Mouse (Mus musculus) spleen, embryonic (tissue): ENCODE results near the gene Tmem165.

Source experiments
- CTCF ChIA-PET: fragments of 350-600 bp; sonication (Branson Sonifier 250); formaldehyde crosslinking; loops from one replicate; lab custom pipeline; 2022; lab: Charles Lee

The Tmem165 gene

DNA sequence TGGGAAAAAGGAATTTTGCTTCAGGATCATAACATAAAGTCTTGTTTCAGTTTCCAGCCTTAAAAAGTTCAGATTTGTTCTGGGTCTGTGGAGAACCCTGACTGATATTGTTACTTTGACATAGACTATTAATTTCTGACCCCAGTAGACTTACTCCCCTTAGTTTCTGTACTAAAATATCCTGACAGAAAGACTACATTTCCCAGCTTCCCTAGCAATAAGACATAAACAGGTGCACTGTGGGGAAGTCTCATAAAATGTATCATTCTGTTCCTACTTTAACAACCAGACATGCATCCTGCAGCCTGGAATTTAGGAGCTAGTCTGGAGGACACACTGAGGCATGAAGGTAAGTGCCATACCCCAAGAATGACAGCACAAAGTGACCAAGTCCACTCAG is 12.6 kb upstream of the Tmem165 start:
- CTCF ChIA-PET: no interaction called here

DNA sequence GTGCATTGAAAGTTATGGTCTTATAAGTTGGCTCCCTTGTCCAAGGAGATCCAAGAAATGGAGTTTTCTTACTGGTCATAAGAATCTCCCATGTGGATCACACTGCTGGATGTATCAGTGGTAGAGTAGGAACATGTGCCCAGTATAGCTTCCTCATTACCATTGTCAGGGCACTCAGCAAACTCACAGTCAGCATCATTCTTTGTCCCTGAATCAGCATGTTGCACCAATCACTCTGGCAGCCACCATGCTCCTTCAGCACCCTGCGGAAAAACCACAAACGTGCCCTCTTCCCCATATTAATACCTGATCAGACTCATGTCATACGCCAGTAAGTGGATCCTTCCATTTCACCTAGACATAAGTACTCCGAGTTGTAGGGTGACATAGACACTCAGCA is 8.6 kb upstream of the Tmem165 start:
- CTCF ChIA-PET: no interaction called here

DNA sequence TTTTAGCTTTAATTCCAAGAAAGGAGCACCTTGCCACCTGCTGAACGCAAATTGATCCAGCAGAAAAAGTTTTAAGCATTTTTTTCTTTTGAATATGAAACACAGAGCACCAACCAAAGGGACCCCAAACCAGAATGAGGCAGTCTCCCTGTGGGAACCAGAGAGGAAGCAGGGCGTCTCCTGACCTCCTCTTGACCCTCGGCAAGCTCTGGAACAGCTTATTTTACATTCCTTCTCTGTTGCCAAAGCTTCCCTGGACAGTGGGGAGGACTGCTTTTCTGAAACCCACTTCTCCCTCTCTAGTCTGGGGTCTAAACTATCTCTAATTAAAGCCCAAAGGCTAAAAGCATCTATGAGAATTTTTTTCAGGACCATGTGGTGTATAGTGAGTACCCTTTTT is 7.3 kb upstream of the Tmem165 start:
- CTCF ChIA-PET: no interaction called here

DNA sequence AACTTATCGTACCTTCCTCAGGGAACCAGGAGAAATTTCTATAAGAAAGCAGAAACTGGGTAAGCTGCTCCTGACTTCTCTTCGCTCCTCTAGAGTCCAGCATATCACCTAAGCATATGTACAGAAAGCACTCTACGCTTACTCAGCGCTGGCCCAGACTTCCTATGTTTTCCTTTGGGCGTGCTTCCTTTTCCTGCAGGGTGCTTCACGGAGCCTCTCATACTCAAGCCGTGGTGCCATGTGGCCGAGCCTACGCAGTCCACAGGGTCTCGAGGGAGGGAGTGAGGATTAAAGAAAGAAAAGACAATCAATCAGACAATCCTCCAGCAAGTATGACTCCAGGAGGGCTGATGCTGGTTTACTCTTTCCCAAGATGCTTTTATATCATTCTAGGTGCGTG is 6.8 kb upstream of the Tmem165 start:
- CTCF ChIA-PET: no interaction called here

DNA sequence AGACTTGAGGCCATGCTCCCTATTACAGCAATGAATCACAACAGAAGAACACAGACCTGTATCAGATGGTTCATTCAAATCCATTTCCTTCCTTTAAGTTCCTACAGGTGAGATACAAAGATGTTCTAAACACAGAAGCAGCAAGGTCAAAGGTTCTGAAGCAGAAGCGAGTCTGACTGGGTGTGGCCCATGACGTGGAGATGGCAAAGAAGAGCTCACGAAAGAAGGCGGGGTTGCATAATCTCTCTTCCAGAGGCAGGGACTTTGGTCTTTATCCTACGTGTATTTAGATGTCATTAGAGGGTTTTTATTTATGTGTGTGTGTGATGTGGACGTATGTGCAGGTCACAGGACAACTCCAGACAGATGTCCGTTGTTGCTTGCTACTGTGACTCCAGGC is 6.0 kb upstream of the Tmem165 start:
- CTCF ChIA-PET: no interaction called here

DNA sequence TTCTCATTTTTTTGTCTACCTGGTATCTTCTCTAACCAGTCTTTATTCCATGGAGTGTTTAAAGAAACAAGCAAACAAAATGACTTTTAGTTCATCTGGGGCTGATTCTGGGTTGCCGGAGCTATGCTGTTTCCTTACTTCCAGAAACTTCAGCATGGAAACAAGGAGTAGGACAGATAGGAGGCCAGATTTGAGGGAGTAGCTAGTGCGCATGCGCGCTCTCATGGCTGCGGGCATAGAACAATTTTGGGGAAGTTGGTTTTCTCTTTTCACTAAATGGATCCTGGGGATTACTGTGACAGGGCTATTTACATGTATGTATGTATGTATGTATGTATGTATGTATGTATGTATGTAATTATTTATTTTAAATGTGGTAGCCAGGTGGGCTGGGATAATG is 4.5 kb upstream of the Tmem165 start:
- CTCF ChIA-PET: no interaction called here

DNA sequence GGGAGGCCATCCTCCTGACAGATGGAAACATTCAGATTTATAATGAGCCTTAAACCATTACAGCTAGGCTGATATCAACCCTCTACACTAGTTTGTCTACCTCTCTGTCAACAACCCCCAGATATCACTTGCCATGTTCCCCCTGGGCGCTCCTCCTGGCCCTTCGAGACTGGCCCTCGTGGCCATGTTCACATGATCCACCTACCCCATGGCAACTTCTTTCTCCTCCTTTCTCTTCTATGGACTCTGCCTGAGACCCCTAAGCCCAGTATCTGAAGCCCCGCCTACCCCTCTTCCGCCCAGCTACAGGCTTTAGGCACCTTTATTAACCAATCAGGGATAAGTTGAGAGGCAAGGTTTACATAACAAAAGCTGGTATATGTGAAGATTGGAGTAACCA is 3.9 kb upstream of the Tmem165 start:
- CTCF ChIA-PET: no interaction called here

DNA sequence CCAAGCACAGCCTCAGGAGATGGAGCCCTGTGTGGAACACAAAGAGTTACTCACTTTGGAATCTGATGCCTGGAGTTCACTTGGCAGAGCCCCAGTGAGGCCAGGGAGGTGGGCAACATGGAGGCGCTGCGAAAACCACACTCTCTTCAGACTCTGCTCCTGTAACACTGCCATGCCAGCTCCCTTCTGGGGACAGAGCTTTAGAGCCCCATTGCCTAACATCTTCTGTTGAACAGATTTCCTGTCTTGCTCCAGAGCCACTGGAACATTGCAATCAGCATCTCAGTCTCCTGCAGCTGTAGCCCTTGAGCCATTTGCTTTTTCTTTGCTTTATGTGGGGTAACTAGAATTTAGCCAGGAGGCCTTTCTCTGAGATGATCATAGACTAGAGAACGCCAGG is 1.4 kb upstream of the Tmem165 start:
- CTCF ChIA-PET: no interaction called here

DNA sequence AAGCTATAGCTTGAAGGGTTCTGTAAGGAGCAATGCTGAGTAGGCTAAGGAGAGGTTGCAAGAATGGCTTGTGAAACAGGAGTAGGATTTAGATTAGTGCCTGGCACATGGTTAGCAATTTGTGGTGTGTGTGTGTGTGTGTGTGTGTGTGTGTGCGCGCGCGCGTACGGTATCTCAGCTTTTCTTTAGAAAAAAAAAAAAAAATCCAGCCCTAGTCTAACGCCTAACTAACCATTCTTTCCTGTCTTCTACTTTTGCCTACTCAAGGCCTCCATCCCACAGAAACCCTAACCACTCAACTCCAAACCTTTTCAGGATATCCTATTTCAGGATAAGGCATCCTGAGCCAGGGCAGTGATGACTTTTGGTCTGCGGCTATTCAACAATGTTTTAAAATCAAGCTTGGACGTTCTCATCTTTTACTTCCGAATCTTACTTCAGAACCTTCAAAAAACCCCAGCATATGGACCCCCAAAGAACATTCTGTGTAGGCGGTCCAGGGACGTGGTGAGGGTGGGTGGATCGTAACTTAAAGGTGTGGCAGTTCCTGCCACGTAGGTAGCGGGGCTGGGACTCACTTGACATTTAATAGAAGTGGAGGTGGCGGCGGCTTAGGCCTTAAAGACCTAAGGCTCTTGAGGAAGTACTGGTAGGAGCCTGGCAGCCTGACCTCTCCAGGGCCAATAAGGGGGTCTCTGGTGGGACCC is 484 bp upstream of the Tmem165 start:
- CTCF ChIA-PET: no interaction called here

DNA sequence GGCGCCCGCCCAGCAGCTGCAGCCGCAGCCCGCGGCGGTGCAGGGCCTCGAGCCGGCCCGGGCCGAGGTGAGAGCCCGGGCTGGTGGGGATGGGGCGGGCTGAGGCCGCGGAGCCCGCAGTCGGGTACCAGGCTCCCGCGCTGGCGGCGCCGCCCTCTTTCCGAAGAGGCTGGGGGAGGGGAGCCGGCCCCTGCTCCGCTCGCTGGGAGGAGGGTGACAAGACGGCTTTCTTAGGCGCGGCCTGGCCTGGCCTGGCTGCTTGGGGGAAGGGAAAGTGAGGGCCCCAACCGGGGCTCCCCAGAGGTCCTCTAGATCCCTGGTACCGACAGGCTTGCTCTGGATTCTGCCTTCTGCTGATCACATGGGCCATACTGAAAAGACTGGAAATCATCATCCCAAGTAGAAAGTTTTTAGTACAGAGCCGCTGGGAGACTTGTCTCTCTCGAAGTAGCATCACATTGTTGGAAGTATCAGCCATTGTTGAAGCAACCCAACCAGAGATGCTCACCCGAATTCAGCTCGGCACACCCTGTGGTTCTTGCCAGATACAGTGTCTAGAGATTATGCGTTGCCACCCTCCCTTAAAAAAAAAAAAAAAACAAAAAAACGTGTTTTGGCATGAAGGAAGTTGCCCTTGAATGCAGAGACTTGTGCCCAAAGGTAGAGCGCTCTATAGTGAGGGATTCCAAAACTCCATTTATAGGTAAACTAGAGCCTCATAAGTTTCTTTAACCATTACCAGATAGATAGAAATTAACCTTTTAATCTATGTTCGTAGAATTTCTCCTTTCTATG is 803 bp downstream of the Tmem165 start:
- CTCF ChIA-PET: interaction anchor here (0.6 kb wide), 1 partner anchor 20 kb away, joined by 4 read pairs; no protein-coding TSS in a partner anchor

DNA sequence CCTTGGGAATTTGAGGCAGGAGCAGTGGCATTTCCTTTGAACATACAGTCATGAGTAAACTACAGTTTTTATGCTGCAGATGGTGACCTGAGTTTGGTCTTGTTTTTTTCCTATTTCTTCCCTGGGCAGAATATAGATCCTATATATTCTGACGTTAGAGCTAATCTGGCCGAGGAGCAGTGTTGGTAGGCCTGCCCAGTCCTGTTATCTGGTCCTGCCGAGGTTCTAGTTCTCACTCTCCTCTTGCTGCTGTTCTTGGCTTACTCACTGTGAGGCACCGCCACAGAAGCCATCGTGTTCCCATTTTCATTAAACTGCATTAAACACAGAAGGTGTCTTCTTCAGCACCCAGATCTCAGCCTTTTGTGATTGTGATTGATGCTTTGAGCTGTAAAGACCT is 4.2 kb downstream of the Tmem165 start:
- CTCF ChIA-PET: no interaction called here

DNA sequence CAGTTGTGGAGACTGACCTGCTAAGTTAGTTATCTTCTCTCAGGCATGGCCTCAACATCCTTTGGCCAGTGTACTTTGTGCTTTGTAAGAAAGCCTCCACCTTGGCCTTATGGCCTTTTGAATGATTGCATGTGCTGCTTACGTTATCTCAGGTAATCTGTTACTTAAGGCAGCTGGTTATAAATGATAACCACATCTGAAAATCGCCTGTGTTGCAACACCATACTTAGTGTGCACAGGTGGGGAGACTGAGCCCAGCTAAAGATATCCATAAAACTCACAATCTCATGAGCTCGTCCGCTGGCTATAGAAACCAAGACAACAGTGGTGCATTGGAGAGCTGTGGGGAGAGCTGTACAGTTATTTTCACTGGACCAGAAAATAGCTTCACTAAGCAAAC is 6.9 kb downstream of the Tmem165 start:
- CTCF ChIA-PET: no interaction called here

DNA sequence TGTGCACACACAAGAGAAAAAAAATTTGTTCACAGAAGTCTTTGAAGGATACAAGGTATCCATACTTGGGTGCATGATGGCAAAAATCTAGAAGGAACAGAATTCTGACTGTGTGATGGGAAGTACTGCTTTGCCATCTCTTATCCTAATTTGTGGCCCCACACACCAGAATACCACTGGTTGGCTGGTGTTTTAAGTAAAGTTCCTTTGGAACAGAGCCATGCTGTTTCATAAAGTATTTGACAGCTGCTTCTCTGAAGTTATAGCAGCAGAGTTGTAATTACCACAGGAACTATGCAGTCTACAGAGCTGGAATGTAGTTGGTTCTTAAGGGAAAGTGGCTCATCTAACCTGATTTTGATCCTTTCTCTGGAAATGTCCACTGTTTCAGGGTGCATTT is 9.4 kb downstream of the Tmem165 start:
- CTCF ChIA-PET: no interaction called here

DNA sequence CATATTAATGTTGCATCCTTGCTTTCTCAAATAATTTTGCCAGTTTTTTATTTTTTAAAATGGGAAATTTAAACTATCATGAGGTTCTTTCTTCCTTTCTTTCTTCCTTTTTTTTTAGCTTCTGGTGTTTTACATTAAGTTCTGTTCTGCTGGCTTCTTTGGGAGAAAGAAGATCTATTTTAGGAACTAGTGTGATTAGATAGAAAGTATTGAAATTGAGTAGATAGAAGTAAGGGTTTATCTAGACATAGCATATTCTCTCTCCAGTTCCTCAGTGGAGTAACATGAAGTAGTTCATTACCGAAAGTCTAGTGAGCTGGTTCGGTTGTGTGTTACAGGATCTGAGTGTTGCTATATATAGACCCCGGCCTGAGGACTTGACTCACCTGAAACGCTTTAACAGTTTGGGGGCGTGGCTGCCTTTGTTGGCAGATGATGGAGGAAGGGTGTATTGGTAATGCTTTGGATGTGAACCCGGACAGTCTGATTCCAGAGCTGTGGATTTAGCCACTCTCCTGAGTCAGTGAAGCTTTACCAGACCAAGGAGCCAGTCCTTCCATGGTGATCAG is 10.8 kb downstream of the Tmem165 start:
- CTCF ChIA-PET: interaction anchor here (0.7 kb wide), 1 partner anchor 17 kb away, joined by 15 read pairs; no protein-coding TSS in a partner anchor

DNA sequence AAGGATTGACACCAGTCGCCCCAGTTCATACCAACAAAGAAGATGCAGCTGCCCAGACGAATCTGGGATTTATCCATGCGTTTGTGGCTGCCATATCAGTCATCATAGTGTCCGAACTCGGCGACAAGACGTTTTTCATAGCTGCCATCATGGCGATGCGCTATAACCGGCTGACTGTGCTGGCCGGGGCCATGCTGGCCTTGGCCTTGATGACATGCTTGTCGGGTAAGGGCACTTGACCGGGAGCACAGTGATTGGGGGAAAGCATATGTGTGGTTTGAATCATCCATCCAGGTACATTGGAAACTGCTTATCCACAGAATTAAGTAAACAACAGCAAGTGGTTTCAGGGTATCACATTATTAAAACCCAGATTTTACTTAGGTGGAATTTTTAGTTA is 15.7 kb downstream of the Tmem165 start:
- CTCF ChIA-PET: no interaction called here

DNA sequence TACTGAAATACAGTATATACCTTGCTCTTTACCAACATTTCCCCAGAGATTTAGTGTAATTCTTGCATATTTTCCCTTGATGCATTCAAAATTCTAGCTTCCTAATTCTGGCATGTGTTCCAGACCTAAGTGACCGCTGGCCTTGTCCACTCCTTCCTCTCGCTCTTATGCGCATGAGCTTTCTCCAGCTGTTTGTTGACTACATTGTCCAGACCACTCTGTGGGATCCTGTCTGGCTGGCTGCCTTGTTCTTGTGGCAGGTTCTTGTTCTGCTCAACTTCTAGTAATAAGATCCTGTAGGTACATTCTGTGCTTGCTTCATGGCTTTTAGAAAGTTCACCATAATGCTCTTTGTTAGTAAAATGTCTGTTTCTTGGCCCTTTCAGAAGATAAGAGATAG is 19.5 kb downstream of the Tmem165 start:
- CTCF ChIA-PET: no interaction called here

DNA sequence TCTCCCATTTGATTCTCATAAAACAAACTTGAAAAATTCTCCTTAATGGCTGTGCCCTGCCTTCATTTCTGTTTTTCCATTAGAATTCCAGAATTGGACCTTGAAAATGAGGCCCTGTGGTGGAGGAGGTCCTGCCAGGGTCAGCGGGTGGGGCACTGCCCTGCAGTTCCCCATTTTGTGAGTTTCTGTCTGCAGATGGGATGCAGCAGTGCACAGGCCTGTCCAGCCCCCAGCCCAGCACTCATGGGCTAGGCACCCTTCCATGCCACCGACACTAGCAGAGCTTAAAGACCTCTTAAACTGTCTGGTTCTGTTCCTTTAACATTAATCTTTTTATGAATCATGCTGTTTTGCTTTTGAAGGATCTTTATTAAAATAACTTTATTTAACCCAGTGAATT is 22.2 kb downstream of the Tmem165 start:
- CTCF ChIA-PET: no interaction called here

DNA sequence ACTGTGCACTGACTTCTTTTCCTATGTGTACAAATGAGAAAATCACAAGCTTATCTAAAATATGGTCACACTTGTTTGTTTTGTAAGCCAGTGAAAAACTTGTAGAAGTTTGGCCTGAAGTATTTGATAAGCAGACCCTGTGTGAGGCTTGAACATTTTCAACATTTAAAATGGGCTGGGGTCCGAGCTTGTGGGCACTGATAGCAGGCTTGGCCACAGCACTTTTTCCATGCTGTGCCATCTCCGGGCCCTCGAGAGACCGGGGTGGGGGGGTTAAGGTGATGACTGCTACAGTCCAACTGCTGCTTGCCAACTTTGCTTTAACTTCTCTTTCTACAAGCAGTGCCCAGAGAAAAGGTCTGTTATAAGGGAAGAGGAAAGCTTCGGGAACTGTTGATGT is 24.4 kb downstream of the Tmem165 start:
- CTCF ChIA-PET: no interaction called here

DNA sequence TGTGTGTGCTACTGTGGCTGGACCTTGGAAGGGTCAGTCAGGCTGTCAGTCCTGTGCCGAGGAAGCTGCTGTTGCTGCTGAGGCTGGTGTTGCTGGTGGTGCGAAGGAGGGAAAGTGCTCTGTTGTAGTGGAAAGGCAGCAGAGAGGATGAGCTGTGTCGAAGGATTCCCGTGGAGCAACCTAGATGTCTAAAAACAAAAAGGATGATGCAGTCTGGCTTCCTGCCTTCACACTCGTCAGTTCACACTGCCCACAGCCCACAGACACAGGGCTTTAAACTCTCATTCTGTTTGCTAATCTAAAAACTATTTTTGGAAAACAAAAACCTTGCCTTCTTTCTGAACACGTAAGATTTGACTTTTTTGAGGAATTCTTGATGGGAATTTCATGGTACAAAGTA is 33.0 kb downstream of the Tmem165 start:
- CTCF ChIA-PET: interaction anchor here (0.6 kb wide), 1 partner anchor 296 kb away, joined by 3 read pairs; no protein-coding TSS in a partner anchor

DNA sequence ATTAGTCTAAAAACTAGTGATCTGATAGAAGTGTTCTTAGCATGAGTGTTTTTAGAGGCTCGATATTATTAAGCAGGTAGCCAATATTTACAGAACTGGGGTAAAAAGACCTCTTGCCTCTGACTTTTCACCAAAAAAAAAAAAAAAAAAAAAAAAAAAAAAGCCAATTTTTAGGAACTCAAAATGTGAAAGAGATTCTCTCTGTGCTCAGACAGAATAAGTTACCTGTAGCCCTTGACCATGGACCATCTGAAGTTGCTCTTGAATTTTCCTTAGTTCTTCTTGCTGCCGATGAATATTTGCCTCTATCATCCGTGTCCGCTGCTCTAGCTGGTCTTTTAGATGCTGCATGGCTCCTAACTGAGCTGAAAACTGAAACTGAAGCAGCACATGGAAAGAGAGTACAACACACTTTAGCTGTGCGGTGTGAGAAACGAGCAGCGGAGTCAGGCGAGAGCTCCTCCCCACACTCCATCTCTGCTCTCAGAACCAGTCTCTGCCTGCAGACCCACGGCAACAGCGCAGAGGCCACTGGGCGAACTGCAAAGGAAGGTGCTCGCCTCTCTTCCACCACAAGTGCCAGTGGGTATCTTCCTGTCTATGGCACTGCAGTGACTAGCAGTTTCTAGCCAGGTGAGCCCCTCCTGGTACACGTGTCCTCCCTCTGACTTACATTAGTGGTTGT is 47.6 kb downstream of the Tmem165 start:
- CTCF ChIA-PET: interaction anchor here (0.7 kb wide), 2 partner anchors 26 to 1112 kb away, joined by 11 to 13 read pairs; no protein-coding TSS in a partner anchor

DNA sequence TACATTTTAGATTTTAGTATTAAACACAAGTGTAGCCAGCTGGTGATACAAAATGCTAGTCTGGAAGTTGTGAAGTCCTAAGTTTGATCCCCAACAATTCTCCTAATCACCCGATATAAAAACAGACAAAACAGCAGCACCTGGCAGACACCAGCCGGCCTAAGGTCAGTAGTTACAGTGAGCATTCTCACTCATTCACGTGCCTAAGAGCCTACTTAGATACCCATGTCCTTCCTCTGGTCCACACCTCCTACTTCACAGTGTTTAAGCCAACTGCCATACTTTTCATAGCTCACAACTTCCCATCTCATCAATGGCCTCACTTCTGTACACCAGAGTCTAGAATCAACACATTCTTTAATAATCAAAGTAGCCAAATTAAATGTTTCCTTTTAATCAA is 59.6 kb downstream of the Tmem165 start:
- CTCF ChIA-PET: no interaction called here

DNA sequence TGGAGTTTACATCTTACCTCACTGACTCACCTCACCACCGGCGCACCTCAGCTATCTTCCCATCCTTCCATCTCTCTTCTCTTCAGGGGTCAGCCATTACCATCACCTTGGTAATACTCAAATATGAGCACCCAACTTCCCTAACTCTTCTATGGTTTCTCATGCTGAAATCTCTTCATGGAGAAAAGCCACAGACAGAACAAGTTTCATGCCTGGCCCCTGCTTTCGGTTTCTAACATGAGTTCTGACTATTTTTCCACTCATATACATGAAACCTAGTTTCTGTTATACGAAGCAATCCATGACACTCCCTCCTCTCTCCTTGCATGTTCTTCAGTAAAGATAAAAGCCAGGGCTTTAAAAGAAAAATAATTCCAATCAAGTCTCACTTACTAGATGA is 60.2 kb downstream of the Tmem165 start:
- CTCF ChIA-PET: no interaction called here
